Mouse (Mus musculus) stomach, embryonic 14.5 days (tissue): ENCODE data around the gene Ttyh2. TPM values are rescaled to one million over a fixed set of nuclear protein-coding genes. Genes with fewer than 3 reads are reported as not detected.
A peak's percentile ranks its signal among the peaks of the same experiment; 100 is the strongest.

ENCODE experiments used
- ATAC-seq: fragments of 200-750 bp; cut with Nextera tagmentation; 2 replicates; pipeline ENCODE4 v1.8.0; 2017; ENCODE audit warnings: low read depth, moderate TSS enrichment; ENCODE audit not compliant: insufficient number of reproducible peaks, insufficient read depth, low FRiP score
- H3K27ac ChIP-seq: fragments of 300-500 bp; sonication (generic); 2 replicates; pipeline ENCODE4 v1.5.1; 2014; ENCODE audit warnings: mild to moderate bottlenecking, low read length, moderate library complexity, mixed read lengths
- H3K27me3 ChIP-seq: fragments of 300-500 bp; sonication (generic); 2 replicates; pipeline ENCODE4 v1.6.1; 2014; ENCODE audit warnings: low read length, control low read depth, mixed read lengths; ENCODE audit not compliant: control insufficient read depth, insufficient read depth
- H3K36me3 ChIP-seq: fragments of 300-500 bp; sonication (generic); 2 replicates; pipeline ENCODE4 v1.6.1; 2014; ENCODE audit warnings: mild to moderate bottlenecking, control low read depth, low read length, moderate library complexity, mixed read lengths; ENCODE audit not compliant: control insufficient read depth, insufficient read depth
- H3K4me1 ChIP-seq: fragments of 300-500 bp; sonication (generic); 2 replicates; pipeline ENCODE4 v1.6.1; 2014; ENCODE audit warnings: low read length, control low read depth, mixed read lengths; ENCODE audit not compliant: control insufficient read depth, insufficient read depth
- H3K4me2 ChIP-seq: fragments of 300-500 bp; sonication (generic); replicated peaks from 2 replicates; pipeline ENCODE4 v1.6.1; 2014; ENCODE audit warnings: low read depth, low read length, control low read depth
- H3K4me3 ChIP-seq: fragments of 300-500 bp; sonication (generic); 2 replicates; pipeline ENCODE4 v1.5.1; 2014; ENCODE audit warnings: low read depth, low read length, control low read depth
- H3K9ac ChIP-seq: fragments of 300-500 bp; sonication (generic); replicated peaks from 2 replicates; pipeline ENCODE4 v1.6.1; 2014; ENCODE audit warnings: low read depth, mild to moderate bottlenecking, control low read depth, low read length, moderate library complexity, mixed read lengths
- H3K9me3 ChIP-seq: fragments of 300-500 bp; sonication (generic); 2 replicates; pipeline ENCODE4 v1.6.1; 2016; ENCODE audit warnings: low read depth, low read length, control low read depth; ENCODE audit not compliant: control insufficient read depth
- WGBS: fragments of 180-500 bp; shearing (Covaris S2); extraction: QIAGEN DNeasy Blood & Tissue Kit; methylation state at CpG from one replicate; pipeline ENCODE4 v1.1.7; 2014; 5-methylcytosine and 5-hydroxymethylcytosine counted together
- polyA plus RNA-seq: library from polyadenylated mRNA; unstranded; fragments of >200 nt; fragmentation: Nextera tagmentation; extraction: Ambion mirVana; gene quantifications from 2 replicates; pipeline ENCODE4 v1.2.1, GENCODE M21; 2014

Gene Ttyh2
- polyA plus RNA-seq, 1 experiment from 2014 or later: 12.5 TPM

- no peaks in the 10 kb centered on the region for H3K27me3 ChIP-seq
- no peaks in the 10 kb centered on the region for H3K9me3 ChIP-seq
- no peak overlapping the region for H3K27ac ChIP-seq
- no peak overlapping the region for H3K4me2 ChIP-seq
- 89% methylated on average over 6 of the region's 6 CpGs for WGBS
- no peaks in the 10 kb centered on the region for H3K4me1 ChIP-seq
- no peak overlapping the region for H3K4me3 ChIP-seq
- H3K36me3 ChIP-seq: no peaks in the 10 kb centered on the region
- no peak for ATAC-seq
- H3K9ac ChIP-seq: no peak overlapping the region
These were observed 39.3 kb downstream of the Ttyh2 start for GRCm38 (mm10) chr11:114714526-114714925.

- no peak overlapping the region for H3K4me2 ChIP-seq
- H3K27ac ChIP-seq: no peak overlapping the region
- no peaks in the 10 kb centered on the region for H3K4me1 ChIP-seq
- H3K27me3 ChIP-seq: no peaks in the 10 kb centered on the region
- H3K36me3 ChIP-seq: no peaks in the 10 kb centered on the region
- no peak overlapping the region for H3K9ac ChIP-seq
- H3K9me3 ChIP-seq: no peaks in the 10 kb centered on the region
- no peak overlapping the region for H3K4me3 ChIP-seq
- WGBS: 70% methylated on average over 7 of the region's 7 CpGs
- no peak for ATAC-seq
These were observed 40.3 kb downstream of the Ttyh2 start for GRCm38 (mm10) chr11:114715531-114715930.

- no peak for ATAC-seq
- WGBS: 86% methylated on average over 10 of the region's 10 CpGs
- Histone ChIP-seq H3K27me3 (no peaks in the 10 kb centered on the region), H3K4me2 (no peak overlapping the region), H3K9me3 (no peaks in the 10 kb centered on the region), H3K36me3 (no peaks in the 10 kb centered on the region), H3K4me1 (no peaks in the 10 kb centered on the region), H3K4me3 (no peak overlapping the region), H3K9ac (no peak overlapping the region), H3K27ac (no peak overlapping the region)
These were observed 45.3 kb downstream of the Ttyh2 start for GRCm38 (mm10) chr11:114720535-114720934.

GRCm38 (mm10) chr11:114722438-114722837, 47.2 kb downstream of the Ttyh2 start:
- Histone ChIP-seq H3K4me3 (no peak overlapping the region), H3K27ac (no peak overlapping the region), H3K9ac (no peak overlapping the region), H3K4me2 (no peak overlapping the region), H3K36me3 (no peaks in the 10 kb centered on the region), H3K9me3 (no peaks in the 10 kb centered on the region), H3K27me3 (no peaks in the 10 kb centered on the region), H3K4me1 (peaks cover 2% of the 10 kb centered on the region; the same call in 1 of the 2 replicates)
- ATAC-seq: no peak
- WGBS: 76% methylated on average over 8 of the region's 8 CpGs

- Histone ChIP-seq H3K27ac (no peak overlapping the region), H3K4me3 (no peak overlapping the region), H3K9ac (no peak overlapping the region), H3K36me3 (no peaks in the 10 kb centered on the region), H3K4me1 (peaks cover 6% of the 10 kb centered on the region; the same call in 1 of the 2 replicates), H3K27me3 (no peaks in the 10 kb centered on the region), H3K4me2 (no peak overlapping the region), H3K9me3 (no peaks in the 10 kb centered on the region)
- ATAC-seq: no peak
- 66% methylated on average over 13 of the region's 13 CpGs for WGBS
These were observed 47.8 kb downstream of the Ttyh2 start for GRCm38 (mm10) chr11:114723030-114723429.

GRCm38 (mm10) chr11:114724787-114725590, 49.8 kb downstream of the Ttyh2 start:
- WGBS: 39% methylated on average over 11 of the region's 11 CpGs
- peak; percentile 37; the same call in 1 of the 2 replicates for ATAC-seq
- peaks cover 6% of the 10 kb centered on the region; the same call in 1 of the 2 replicates for H3K4me1 ChIP-seq
- H3K4me3 ChIP-seq: no peak overlapping the region
- no peaks in the 10 kb centered on the region for H3K36me3 ChIP-seq
- H3K4me2 ChIP-seq: no peak overlapping the region
- no peak overlapping the region for H3K27ac ChIP-seq
- no peaks in the 10 kb centered on the region for H3K9me3 ChIP-seq
- H3K27me3 ChIP-seq: no peaks in the 10 kb centered on the region
- H3K9ac ChIP-seq: no peak overlapping the region

GRCm38 (mm10) chr11:114726965-114727825, 52.0 kb downstream of the Ttyh2 start, which contains the start of gene Dnaic2:
Gene Dnaic2 (plus strand): TSS chr11:114727408.
- ATAC-seq: peak; percentile 83; the same call in 1 of the 2 replicates
- no peaks in the 10 kb centered on the region for H3K27me3 ChIP-seq
- WGBS: 10% methylated on average over 34 of the region's 34 CpGs
- peaks cover 6% of the 10 kb centered on the region; the same call in 1 of the 2 replicates for H3K4me1 ChIP-seq
- no peak within 1 kb of the TSS for H3K9ac ChIP-seq
- H3K9me3 ChIP-seq: no peaks in the 10 kb centered on the region
- no peaks in the 10 kb centered on the region for H3K36me3 ChIP-seq
- H3K4me3 ChIP-seq: peak within 1 kb of the TSS; percentile 11
- peak within 1 kb of the TSS; percentile 45 for H3K4me2 ChIP-seq
- no peak within 1 kb of the TSS for H3K27ac ChIP-seq

GRCm38 (mm10) chr11:114727826-114728186, 52.6 kb downstream of the Ttyh2 start:
- no peaks in the 10 kb centered on the region for H3K36me3 ChIP-seq
- peaks cover 6% of the 10 kb centered on the region; the same call in 1 of the 2 replicates for H3K4me1 ChIP-seq
- H3K27ac ChIP-seq: no peak overlapping the region
- WGBS: 18% methylated on average over 5 of the region's 5 CpGs
- no peak for ATAC-seq
- H3K9me3 ChIP-seq: no peaks in the 10 kb centered on the region
- no peaks in the 10 kb centered on the region for H3K27me3 ChIP-seq
- no peak overlapping the region for H3K4me3 ChIP-seq
- H3K9ac ChIP-seq: no peak overlapping the region
- H3K4me2 ChIP-seq: peak overlapping the region; percentile 45
